Mouse (Mus musculus) right cerebral cortex, adult 2 months (tissue): ENCODE results near the gene Pdhb.

ENCODE experiments used
- DNase-seq, 2 experiments: peaks; one replicate each; pipeline ENCODE4 v3.0.0; 2021 to 2022; ENCODE audit warnings: low spot score in 2 of 2

Pdhb gene

DNA sequence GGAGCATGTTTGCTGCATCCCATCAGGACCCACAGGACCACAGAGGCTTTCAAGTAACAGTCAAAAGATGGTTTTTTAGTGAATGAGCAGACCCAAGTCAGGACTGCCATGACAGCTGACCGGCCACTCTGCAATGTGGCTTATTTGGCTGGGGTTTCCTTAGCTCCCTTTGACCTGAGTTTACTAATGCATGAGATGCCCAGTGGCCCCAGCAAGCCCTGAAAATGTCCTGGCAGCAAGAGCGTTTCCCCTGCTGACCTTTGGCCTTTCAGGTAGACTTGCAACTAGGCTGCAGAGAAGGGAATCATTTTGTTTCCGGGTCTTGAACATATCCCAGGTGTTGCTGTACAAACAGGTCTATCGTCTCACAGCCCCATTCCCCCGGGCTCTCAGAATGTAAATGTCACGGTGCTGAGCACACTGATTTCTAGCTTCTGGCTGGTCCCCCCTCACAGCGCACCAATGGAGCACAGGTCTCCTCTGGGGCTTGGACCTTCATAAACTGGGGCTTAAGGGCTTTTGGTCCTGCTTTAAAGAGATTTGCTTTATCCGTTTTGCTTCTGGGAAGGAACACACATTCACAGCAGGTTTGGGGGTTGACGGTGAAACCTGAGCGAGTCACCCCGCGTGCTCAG lies 18.6 kb upstream of the Pdhb start:
- DNase-seq, result no peak

DNA sequence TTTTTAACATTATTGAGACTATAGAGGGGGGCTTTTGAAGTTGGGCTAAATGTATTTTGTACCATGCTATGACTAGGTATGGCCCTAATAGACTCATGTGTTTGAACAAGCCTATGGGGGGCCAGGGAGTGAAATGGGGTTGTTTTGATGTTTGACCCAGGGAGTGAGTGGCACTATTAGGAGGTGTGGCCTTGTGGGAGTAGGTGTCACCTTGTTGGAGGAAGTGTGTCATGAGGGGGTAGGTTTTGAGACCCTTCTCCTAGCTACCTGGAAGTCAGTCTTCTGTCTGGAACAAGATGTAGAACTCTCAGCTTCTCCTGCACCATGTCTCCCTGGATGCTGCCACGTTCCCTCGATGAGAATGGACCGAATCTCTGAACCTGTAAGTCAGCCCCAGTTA lies 17.7 kb upstream of the Pdhb start:
- DNase-seq, result no peak

DNA sequence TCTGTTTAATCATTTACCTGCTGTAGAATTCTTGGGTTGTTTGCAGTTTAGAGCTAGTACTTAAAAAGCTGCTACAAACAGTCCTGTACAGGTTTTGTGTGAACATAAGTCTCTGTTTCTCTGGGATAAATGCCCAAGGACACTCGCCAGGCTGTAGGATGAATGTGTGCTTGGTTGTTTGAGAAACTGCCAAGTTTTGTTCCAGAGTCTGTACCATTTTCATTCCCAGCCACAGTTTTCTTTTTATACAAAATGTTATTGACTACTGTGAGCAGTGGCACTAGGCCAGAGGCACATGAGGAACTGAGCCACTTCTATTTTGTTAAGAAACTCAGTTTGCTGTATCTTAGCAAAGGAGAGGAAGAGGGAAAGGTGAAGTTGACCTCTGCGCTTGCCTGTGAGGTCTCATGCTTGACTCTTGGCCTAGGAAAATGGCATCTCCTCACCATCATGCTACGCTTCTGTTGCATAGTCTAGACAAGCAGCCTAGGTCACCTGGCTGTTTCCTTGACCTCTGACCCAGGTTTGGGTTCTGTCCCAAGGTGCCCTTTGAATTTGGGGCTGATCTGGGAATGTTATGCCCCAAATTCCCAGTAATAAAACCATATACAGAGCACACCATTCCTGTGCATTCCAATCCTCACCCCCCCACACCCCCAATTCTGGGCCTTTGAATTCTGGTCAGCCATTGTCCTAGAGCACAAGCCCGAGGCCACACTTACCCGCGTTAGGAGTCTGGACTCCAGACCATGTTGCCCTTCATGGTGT lies 13.6 kb upstream of the Pdhb start:
- peak; percentile 70 to 78 for DNase-seq

DNA sequence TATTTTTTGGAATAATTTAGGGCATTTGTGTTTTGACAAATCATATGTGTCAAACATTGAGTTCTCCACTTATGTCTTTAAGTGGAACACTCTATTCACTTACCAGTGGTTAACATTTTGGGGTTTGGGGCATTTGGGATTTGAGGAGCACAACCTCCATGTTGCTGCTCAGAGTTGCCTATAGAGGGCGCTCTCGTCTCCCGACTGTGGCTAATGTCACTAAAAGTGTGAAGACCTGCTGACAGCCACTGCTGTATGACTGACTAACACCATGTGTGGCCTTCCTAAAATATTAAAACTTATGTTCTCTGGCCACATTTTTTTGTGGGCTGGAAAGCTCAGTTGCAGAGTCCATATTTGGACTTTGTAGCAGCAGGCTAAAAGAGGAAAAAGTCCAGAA lies 10.5 kb upstream of the Pdhb start:
- no peak for DNase-seq

DNA sequence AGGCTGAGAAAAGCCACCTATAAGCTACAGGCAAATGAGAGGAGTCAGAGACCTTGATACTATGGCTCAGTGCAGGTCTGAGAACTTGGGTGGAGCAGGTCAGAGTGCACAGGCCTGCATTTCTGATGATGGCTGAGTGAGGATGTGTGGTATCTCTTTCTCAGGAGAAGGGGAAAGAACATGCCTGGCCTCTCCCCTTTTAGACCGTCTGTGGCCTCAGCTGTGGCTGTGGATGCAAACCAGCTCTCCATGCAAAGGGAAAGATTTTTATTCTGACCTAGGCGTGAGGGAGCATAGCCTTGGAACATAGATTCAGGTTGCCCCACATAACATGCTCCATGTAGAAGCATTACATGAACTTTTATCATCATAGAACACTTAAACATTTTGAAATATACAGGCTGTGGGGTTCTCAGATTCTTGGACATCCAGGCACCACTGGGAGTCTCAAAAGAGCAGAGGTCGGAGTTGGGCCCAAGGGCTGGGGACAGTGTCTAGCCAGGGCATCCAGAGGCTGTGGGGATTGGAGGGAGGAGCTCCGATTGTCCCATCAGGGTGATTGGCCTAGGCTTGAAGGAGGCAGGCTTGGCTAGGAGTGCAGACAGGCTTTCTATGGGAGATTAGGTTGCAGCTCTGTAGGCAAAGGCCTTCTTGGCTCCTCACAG lies 7.7 kb upstream of the Pdhb start:
- DNase-seq, result no peak

DNA sequence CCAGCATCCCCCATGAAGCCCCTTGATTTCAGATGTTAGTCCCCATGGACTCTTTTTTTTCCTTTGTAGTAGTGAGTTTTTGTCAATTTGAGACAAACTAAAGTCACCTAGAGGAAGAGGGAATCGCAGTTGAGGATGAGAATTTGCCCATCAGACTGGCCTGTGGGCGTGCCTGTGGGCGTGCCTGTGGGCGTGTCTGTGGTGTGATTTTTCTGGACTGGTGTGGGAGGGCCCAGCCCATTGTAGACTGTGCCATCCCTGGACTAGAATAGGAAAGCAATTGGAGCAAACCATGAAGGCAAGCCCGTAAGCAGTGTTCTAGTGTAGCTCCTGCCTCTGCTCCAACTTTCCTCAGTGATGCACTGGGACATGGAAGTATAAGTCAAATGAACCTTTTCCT lies 3.4 kb upstream of the Pdhb start:
- no peak for DNase-seq

DNA sequence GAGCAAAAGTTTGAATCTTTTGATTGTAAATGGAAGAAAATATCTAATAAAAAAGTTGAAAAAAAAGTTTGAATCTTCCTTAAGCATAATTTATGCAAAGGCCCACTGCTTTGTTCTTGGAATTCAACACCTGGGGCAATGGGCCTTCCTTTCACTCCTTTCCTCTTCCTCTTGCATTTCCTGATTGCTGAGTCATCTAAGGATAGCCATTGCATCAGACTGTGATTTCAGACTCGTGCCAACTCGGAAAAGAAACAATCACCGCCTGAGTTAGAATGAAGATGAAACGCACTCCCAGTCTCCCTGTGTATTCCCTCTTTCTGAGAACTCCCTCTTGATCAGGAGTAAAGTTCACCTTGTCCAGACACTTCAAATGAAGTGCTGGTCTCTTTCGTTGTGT lies 1.8 kb upstream of the Pdhb start:
- DNase-seq, result no peak

DNA sequence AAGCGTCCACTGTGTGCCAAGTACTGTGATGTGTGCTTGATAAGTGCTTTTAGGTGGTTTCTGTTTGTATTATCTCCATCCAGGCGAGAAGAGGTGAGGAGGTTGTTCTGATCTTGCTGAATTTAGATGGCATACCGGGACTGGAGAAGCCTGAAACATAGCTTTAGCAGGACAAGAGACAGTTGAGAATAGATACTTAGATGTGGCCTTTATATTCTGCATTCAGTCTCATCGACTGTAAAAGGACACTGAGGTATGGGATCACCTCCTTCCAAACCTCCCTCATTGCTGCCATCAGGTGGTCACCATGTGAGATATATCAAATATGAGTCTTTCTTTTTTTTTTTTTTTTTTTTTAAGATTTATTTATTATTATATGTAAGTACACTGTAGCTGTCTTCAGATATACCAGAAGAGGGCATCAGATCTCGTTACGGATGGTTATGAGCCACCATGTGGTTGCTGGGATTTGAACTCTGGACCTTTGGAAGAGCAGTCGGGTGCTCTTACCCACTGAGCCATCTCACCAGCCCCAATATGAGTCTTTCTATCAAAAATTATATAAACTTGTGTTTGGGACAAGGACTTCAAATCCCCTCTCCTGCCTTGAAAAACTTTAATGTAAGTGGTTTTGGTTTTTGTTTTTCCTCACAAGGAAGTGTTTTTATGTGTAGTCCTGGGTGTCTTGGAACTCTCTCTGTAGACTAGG lies 871 bp upstream of the Pdhb start:
- DNase-seq, result peak; percentile 46 to 50

DNA sequence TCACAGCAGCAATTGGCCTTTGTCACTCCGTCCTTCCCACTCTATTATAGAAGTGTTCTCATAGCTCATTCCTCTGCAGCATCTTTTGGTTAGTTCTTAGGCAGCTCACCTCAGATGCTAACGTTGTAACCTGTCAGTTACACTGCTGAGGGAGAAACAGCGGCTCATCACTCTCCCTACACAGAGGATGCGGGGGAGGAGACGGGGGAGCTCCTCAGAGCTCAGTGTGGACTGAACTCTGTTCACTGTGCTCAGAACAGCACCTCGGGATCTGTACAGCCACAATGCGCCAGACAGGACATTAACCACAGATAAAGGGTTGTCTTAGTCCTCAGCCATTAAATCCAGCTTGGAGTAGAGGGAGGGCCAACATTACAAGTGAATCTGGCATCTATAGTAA lies 8.4 kb downstream of the Pdhb start:
- no peak for DNase-seq

DNA sequence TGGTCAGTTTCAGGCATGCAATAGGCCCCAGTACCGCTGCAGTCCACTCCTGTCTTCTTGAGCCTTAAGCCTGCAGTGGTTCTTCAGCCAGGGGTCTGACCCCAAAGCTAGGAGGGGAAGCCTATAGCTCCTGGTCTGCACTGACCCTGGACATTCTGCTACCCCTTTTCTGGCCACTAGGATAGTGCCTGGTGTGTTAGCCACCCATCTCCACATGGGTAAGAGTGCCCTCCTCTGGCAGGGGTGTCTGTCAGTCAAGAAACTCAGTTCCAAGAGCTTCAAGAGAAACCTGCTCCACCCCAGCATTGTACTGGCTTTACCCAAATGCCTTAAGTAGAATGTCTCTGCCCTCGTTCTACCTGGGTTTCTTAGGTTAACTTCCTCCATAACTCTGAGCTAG lies 11.0 kb downstream of the Pdhb start:
- no peak for DNase-seq

DNA sequence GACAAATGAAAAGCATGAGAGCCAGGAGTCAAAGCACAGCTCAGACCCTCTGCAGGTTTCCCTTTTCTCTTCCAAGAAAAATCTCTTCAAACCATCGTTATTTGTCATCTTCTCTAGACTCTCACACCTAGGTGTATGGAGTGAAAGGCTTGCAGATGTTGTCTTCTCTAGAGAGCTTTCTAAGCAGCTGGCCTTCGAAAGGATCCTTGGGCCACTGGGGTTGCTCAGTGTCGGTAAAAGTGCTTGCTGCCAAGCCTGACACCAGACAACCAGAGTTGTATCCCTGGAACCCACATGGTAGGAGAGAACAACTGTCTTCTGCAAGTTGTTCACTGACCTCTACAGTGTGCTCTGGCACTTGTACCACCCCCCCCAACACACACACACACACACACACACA lies 13.7 kb downstream of the Pdhb start:
- DNase-seq, result no peak

DNA sequence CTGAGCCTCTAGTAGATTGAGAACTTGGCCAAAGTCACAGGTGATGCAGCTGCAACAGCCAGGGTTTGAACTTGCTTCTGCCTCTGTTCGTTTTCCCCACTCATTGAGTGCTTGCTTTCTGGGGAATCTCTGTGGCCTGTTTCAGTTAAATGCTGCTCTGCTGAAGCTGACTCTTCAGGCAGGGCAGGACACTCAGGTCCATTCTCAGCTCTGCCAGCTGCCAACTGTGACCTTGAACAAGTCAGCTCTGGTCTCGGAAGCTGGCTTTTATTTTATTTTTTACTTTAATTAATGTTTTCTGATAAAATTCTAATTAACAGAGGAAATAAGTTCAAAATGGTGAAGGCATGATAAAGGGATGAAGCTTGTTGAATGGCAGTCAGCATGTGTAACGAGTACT lies 14.1 kb downstream of the Pdhb start:
- DNase-seq, result no peak

DNA sequence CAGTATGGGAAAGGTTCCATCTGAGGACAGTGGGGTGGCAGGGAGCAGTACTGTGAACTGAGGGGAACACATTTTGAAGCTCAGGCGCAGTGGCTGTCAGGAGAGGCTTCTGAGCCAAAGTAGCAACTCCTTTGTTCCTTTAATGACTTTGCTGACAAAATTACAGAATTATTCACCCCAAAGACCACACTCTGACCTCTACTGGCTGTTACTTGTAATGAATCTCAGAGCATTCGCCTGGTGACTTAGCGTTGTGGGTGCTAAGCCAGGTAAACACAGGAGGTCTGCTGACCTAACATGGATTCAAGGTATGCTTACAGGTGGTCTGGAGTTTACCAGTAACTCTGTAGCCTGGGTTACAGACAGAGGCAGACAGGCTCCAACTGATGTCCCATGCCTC lies 15.9 kb downstream of the Pdhb start:
- no peak for DNase-seq

DNA sequence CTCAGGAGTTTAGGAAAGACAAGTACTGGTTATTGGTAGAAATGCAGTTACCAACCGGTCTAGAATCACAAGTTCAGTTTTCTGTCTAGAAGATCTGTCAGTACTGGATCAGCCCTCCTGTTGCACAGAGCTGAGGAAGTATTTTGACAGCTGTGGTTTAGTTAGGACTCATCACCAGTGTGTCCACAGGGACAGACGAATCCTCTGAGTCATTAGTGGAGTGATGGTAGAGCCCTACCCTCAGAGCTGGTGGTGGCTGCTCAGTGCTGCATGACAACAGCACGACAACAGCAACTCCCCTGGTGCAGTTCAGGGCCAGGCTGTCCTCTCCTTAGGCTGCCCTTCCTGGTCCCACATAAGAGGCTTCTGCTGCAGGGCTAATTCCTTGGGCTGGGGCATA lies 18.8 kb downstream of the Pdhb start:
- no peak for DNase-seq

DNA sequence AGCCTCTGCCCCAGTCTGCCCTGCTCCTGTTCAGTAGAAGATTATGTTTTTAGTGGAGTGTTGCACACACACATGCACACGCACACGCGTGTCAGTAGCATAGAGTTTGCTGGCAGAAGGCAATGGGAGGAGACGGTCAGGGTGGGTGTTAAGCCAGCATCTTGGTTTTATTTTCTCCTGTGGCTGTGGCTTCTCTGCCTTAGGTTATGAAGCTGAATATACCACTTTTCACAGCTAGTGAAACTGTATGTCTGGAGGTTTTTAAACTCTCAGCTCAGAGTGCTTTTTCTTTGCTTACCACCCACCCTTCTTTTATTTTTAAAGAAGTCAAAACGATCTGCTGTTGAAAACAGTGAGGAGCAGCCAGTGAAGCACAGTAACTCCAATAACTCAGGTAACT lies 21.1 kb downstream of the Pdhb start:
- no peak for DNase-seq

DNA sequence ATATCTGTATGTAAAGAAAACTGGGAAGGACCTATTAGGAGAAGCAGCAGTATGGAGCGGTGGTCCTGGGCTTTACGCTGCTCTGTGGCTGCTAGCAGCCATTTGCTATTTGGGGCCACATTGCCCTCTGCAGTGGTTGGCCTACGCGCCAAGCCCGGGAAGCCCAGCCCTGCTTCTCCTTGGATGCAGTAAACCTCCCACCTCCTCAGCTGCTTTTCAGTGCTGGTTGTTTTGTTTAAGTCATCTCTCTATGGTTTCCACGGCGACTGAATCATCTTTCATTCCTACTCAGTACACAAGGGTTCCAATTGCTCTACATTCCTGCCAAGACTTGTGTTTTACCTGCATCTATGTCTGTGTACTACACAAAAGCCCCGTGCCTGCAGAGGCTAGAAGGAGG lies 24.0 kb downstream of the Pdhb start:
- DNase-seq, result peak; percentile 47 to 57

DNA sequence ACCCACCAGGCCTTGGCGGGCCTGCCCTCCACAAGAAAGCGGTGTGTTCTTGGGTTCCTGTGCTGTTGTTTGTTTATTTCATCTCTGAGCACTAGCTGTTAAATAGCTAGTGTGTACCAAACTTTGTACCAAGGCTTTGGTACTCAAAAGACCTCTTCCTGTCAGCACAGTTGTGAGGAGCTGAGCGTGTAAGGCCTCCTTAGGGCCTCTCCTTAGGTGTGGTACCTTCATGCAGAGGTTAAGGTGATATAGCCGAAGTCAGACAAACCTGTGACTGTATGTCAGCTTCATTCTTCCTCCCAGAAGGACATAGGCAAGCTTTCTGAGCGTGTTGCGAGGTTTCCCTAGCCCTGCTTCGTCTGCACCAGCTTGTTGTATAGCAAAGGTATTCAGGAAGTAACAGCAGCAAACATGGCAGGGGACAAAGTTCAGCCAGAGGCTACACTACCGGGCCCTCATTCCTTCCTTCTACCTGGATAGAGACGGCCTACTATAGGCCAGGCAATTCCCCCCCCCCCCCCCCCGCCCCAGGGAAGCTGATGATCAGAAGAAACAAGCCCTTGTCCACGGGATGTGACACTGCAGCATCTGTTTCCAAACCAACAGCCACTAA lies 26.1 kb downstream of the Pdhb start:
- DNase-seq, result no peak

DNA sequence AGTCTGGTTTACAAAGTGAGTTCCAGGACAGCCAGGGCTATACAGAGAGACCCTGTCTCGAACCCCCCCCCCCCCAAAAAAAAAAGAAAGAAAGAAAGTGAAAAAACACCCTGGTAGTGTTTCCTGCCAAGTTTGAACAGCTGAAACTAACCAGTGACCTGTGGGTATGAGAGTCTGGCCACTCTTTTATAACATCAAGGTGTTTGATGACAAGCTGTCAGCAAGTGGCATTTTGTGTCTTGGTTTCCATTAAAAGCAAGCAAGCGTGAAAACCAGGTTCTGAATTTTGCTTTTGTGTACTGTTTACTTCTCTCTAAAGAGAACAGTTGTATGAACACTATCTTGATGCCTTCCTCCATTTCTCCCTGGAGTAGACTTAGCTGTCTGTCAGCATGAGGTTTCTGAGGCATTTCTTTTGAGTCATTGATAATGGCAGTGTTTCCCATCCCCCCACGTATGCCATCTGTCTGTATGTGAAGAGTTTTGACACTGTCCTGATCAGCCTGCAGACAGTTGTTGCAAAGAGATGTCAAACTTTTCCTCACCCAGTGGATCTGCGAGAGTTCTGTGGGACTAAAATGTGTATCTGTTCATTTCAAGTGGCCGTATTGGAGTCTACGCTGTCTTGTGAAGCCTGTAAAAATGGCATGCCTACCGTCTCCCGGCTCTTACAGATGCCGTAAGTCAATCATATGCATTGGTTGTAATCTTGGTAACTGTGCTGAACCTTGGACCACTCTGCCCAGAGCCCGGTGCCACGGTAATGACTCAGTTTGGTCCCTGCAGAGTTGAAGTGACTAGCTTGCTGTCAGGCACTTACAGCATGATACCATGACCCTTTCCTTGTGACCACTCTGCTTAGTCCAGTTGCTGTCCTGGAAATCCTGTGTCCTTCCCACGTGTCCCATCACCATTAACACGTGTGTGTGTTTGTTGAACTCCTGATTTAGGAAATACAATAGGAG lies 26.9 kb downstream of the Pdhb start:
- DNase-seq, result no peak

DNA sequence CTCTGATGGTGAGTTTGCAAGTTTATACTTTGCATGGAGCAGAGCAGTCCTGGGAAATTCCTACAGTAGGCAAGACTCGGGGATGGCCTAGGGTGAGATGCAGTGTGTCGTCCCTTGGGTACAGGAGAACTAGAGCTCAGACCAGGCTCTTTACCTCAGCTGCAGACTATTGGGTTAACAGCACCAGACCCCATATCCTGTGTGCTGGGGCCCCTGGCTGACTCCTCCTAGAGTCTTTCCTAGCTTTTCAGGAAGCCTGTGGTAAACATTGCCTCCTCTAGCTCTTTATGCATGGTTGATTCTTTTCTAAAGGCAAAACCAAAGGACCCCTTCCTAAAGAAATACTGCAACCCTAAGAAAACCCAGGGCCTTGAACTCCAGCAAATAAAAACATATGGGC lies 31.7 kb downstream of the Pdhb start:
- no peak for DNase-seq

DNA sequence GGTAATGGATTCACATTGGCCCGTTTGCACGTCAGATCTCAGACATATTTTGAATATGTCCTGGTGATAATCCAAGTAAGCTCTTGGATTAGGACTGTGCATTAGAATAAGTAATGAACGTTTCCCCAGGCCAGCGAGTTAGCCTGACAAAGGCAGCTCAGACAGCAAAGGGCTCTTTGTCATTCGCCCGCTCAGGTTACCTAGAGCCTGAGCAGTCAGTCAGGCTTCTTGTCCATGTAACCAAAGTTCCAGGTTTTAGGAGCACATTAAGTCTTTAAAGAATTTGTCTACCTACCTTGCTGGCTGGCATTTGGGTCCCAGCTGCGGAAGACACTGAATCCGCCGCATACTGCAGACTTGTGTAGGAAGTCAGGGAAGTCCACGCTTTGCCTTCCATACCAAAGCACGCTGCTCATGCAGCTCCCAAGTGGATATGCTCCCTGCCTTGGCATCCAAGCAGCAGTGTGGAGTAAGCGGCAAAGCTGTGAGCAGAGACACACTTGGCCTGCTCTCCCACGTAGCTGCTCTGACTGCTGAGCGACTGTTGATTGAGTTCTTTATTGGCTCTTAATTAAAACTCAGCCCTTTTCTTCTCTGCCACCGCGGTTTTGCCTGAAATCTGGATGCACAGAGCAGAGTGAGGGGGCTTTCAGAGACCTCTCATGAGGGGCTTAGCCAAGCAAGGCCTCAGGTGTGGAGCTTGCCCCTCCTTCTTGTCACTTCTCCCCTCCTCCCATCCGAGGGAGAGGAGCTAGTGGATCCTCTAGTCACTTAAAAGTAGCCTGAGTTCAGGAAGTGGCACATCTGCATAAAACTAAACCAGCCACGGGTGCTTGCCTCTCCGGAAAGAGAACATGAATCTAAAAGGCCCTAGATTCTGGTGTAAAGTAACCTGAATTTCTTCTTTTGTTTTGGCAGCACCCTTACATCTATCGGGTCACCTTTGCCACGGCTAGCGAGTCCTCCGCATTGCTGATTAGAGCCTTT lies 32.8 kb downstream of the Pdhb start:
- peak in 1 of 2 experiments; percentile 23 for DNase-seq
